Mouse (Mus musculus): ENCODE results near the gene Rnf212b.

DNA sequence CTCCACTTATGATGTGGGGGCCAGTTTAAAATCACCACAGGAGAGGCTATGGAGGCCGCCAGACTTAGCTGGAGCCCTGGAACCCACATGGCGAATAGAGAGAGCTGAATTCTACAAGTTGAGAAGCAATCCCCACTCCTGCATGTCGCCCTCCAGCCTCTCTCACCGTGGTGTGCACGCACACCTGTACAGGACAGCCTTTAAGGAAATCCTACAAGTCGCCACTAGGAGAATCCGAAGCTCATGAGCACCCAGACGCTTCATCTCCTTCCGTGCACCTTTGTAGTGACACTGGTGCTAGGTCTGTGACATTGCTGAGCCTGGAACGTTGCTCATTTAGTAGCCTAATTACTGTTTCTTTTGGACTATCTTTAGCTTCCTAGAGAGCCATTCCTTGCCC, 14.3 kb upstream of the Rnf212b start:
- TF ChIP-seq GATA1 (IDR thresholded peaks at IDR 0.05; ENCODE audit: borderline replicate concordance, low read length) = no peak
- TF ChIP-seq FLI1 (IDR thresholded peaks at IDR 0.05; ENCODE audit: low read length) = no peak
